Mouse (Mus musculus) ES-CJ7 (cell line): ENCODE data around the gene Col9a3.

Source experiments
- DNase-seq: peaks from one replicate; pipeline ENCODE4 v3.0.0; 2011; ENCODE audit warnings: low read depth, low spot score

Gene Col9a3

DNA sequence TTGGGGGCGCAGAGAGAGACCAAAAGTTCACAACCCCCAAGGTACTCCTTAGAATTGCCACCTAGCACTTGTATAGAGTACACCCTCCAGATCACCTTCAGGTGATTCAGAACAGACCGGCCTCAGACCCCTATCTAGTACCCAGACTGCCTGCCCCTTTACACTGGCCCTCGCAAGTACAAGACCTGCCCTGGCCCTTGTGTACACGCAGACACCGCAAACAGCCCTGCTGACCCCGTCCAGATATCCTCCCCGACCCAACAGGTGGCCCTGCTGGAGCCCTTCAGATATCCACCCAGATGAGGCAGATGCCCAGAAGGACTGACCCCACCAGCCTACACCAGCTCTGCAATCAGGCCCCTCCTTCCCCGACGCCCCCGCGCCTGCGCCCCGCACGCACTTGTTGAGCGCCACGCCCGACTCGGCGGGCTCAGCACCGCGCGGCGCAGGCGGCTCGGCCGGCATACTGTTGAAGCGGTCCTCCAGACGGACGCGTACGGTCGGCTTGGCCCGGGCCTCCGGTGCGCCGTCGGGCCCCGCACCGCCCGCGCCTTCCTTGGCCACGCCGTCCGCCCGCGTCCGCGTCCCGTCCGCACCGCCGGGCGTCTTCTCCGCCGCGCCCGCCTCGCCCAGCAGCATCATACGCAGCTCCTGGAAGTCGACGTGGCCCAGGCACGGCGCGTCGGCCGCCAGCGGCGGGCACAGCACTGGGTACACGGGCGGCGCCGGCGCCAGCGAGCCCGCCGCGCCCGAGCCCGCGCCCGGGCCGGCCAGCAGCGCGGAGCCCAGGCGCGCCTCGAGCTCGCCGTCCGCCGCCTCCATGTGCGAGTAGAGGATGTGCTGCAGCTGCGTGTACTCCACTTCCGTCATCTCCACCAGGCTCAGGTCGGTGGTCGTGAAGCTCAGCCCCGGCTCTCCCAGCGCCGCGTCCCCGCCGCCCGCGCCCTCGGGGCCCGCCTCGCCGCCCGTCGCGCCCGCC is 44.3 kb downstream of the Col9a3 start:
- DNase-seq, result peak; percentile 40

DNA sequence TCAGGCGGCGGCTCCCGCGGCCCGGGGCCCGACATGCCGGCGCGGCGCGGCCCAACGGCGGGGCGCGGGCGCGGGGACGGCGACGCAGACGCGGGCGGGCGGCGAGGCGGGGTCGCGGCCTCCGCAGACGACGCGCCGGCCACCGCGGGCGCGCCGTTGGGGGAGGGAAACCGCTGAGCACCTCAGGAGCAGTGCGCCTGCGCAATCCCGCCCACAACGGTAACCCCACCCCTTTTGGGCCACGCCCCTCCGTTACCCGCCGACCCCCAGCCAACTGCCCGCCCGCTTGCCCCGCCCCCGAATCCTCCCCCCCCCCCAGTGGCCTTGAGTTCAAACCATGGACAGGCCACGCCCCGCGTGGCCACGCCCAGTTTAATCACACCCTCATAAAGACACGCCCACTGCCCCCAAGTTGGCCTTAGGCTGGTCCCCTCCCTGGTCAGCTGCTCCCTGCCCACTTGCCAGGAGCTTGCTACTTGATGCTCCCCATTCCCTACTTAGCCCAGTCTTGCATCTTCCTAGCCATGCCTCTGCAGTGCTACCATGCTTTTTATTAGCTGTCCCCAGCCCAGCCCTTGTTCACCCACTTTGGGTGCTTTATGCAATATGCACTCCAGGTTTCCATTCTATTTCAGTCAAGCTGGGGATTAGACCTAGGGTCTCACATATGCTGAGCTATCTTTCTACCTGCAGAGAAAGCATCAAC is 45.1 kb downstream of the Col9a3 start, which contains the start of gene Tcfl5:
Gene Tcfl5 (minus strand): TSS at position 154 of the 706 bp plus-strand sequence.
- DNase-seq, result peak; percentile 52

DNA sequence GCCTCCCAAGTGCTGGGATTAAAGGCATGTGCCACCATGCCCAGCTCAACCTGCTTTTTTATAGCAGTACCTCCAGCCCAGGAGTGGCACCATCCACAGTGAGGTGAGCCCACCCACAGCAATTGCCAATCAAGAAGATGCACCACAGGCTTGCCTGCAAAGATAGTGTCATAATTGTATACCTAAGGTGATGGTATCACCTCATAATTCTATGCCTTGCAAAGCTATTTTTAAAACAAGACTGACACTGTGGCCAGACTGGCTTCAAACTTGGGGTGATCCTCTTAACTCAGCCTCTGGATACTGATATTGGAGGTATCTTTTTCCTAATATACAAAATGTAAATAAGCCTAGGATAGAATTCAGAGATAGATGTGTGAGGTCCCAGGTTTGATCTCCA is 46.0 kb downstream of the Col9a3 start:
- DNase-seq, result no peak

DNA sequence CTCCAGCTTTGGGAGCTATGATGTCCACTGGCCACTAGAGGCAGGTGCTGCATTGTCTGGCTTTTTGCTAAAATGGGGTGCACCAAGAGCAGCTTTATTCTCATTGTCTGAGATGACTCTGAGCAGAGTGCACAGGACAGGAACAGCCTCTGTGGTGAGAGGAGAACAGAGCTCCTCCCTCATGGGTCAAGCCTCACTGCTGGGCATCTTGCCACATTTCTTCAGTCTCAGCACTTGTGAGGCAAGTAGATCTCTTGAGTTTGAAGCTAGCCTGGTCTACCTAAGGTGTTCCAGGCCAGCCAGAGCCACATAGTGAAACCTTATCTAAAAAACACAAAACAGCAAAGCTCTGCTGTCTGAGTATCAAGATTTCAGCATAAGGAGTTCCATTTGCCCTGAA is 49.3 kb downstream of the Col9a3 start:
- DNase-seq, result peak; percentile 33

DNA sequence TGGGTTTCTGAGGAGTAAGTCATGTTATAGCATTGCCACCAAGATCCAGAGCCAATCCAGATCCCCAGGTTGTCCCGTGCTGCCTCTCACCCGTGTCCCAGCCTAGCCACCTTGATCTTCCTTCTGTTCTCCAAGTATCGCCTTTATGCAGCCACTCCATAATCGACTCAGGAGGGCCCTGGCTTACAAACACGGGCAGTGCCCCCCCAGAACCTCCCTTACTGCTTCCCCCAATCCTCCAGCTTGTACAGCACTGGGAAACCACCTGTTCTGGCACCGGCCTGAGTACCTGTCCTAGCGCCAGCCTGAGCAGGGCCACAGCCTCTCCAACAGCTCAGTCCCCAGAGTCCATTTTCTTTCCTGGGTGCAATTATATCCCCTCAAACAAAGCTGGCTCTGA is 57.1 kb downstream of the Col9a3 start:
- DNase-seq, result no peak

DNA sequence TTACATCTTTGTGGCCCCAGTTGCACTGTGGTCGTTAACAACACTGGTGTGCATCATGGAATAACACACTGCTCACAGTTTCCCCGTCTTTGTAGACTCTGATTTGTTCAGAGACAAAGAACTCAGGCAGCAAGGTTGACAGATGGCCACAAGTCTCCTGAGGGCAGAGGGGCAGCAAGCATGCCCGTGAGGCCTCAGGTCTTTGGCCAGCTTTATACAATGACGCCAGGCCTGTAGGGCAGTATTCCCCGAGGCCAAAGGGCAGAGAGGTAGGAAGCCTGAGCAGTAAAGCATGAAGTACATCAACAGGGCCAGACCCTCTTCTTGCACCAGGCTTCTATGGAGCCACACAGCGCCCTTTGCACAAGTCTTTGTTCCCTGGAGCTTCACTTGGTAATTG is 57.6 kb downstream of the Col9a3 start:
- no peak for DNase-seq

DNA sequence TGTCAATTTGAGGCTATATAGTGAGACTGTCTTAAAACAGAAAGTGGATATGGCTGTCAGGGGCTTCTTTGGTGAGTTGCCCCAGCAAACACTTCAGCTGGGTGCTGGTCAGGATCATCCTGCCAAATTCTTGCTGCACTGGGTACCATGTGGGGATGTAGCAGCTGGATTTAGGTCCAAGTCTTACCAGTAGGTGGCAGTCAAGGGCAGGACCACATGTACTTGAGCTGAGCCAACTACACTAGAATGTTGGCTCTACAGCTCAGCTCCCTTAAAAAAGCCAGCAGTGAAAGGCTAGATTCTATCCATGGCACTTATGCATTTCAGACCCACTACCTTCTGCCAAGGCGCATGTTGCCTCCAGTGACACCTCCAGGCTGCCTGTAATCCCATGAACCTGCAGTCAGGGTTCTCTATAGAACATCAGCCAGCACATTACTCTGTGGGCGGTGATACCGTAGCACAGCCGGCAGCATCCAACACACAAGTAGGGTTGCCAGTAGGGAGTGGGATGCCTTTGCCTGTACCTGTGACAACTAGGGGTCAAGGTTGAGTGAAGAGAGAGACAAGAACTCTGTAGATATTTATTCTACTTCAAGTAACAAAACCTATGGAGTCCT is 59.9 kb downstream of the Col9a3 start:
- DNase-seq, result peak; percentile 88

DNA sequence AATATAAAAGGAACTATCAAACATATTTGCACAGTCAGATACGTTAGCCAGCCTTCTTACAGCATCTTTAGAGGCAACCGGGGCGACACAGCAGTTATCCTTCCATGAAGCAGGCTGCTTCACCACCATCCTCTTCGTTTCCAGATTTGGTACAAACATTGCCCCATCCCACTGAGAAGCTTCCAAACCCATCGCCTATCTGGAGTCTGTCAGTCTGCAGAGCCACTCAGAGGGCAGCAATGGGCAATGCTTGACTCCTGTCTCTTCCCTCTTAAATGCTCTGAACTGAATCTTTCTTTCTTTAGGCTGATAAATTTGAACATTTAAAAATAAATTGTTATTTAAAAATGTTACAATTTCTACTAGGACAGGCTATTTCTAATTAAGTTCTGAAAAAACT is 60.8 kb downstream of the Col9a3 start:
- DNase-seq, result no peak

DNA sequence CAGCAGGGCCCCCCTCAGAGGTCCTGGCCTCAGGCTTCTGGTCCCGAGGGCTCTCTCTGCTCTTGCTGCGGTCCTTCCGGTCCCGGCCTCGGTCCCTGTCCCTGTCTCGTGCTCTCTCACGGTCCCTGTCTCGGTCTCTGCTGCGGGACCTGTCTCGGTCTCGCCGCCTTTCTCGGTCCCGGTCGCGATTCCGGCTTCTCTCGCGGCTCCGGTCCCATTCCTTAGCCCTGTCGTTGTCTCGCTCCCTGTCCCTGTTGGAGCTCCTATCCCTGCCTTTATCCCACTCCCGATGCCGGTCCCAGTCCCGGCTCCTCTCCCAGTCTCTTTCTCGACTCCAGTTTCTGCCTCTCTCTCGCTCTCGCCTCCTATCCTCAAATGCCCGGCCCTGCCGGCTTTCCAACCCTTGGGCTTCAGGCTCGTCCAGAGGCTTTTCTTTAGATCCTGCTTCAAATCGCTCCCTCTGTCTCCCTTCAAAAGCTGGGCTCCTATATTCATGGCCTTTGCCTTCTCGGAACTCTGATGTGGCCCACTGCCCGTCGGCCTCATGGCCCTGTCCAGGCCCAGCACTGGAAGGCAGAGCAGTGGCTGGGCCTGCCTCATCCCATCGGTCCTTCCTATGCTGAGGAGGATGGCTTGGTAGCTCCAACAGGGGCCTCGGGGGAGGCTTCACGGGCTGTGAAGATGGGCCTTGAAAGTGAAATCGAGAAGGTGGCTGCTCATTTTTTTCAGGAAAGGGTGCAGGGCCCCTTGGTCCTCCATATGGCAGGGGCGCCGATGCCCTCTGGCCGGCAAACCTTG is 62.0 kb downstream of the Col9a3 start:
- no peak for DNase-seq

DNA sequence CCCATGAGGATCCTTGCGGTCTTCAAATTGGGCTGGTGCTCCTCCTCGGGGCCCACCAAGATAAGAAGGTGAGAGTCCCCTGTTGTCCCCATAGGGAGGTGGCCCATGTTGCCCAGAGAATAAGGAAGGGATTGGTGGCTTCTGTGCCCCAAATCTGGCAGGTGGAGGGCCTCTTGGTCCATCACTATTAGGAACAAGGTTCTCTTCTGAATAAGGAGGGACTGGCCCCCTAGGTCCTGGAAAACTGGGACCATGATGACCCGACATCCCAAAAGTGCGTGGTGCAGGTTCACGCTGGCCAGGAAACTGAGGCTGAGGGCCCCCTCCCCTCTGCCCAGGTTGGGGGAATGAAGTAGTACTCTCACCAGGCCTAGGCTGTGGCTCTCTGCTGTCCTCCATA is 62.9 kb downstream of the Col9a3 start:
- DNase-seq, result no peak

DNA sequence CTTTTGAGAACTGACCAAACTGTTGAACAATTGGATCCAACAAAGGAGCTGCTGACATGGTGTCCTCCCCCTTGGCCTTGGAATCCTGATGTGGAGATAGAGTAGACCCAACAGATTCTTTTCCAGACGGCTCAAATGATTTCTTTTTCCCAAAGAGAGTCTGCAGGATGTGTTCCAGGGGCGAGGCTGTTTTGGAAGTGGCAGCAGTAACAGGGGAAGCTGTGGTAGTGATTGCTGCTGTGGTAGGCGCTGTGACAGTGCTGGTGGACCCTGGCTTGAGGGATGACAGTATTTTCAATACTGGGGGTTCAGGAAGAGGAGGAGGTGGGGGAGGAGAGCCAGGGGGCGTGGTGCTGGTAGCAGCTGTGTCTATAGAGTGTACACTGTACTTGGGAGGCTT is 64.4 kb downstream of the Col9a3 start:
- DNase-seq, result no peak
